Mouse (Mus musculus): ENCODE measurements at regions not wholly inside any gene's neighbourhood (a gene's known extent, or its start where the extent isn't known, plus 50 kb on each side); places are given as distances from the start of the nearest gene placed in this dataset.

DNA sequence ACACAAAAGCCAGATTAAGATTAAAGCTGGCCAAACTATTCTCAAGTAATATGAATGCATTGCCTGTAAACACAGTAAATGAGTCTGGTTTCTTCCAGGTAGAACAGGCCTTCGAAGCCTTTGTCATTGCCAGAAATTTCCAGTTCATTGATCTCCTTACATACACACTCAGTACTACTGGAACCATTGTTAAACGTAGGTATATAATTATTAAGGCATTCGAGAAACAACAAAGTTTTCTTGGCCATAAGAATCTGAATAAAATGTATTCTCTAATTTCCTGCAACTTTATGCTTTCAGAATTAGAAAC is 337.5 kb downstream of the Hs3st1 start:
- TF ChIP-seq MYC (IDR thresholded peaks at IDR 0.05; ENCODE audit: low read depth, low read length) (no peak), CHD2 (IDR thresholded peaks at IDR 0.05; ENCODE audit: low read length) (no peak), BHLHE40 (IDR thresholded peaks at IDR 0.05; ENCODE audit: low read depth, low read length) (no peak), POLR2A (IDR thresholded peaks at IDR 0.05; ENCODE audit: low read depth, low read length) (no peak), ZMIZ1 (IDR thresholded peaks at IDR 0.05; ENCODE audit: low read depth, low read length) (no peak), EP300 (IDR thresholded peaks at IDR 0.05; ENCODE audit: low read length) (no peak), USF2 (conservative IDR thresholded peaks at IDR 0.05; ENCODE audit: low read depth, low read length) (no peak), UBTF (IDR thresholded peaks at IDR 0.05; ENCODE audit: low read depth, low read length) (no peak)
